Mouse (Mus musculus): ENCODE data around the gene Olfr694.
A peak's percentile ranks its signal among the peaks of the same experiment; 100 is the strongest.
"Not testable (repeated sequence)": the region's sequence is repeated elsewhere in the genome, so short reads cannot be mapped to it uniquely, and the experiment has no call there.

Gene Olfr694

GRCm38 (mm10) chr7:106691714-106692113, at the start of gene Olfr694:
TSS of gene Olfr694 (minus strand) at chr7:106691814.
- no peak for DNase-seq (ENCODE audit: low spot score)

- no peak for DNase-seq (ENCODE audit: low spot score)
These were observed 45.4 kb upstream of the Olfr694 start for GRCm38 (mm10) chr7:106737028-106737427.

- DNase-seq (ENCODE audit: low spot score): no peak
These were observed 42.1 kb upstream of the Olfr694 start for GRCm38 (mm10) chr7:106733717-106734116.

DNA sequence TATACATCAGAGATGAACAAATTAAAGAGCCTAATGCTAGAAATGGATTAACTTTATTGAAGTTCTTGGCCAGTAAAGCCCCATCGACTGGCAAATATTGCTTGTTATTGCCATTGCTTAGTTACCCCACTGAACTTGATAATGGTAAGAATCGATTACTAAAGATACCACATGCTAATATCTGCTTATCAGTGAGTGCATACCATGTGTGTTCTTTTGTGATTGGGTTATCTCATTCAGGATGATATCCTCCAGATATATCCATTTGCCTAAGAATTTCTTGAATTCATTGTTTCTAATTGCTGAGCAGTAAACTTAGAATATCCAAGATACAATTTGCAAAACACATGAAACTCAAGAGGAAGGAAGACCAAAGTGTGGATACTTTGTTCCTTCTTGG, 34.0 kb upstream of the Olfr694 start:
- DNase-seq (ENCODE audit: low spot score): not testable (repeated sequence)

- DNase-seq (ENCODE audit: low spot score): no peak
These were observed 24.7 kb upstream of the Olfr694 start, which contains the start of gene Olfr695 for GRCm38 (mm10) chr7:106716296-106716695. TSS of gene Olfr695 (minus strand) at chr7:106716396.

- no peak for DNase-seq (ENCODE audit: low spot score)
These were observed 19.8 kb upstream of the Olfr694 start for GRCm38 (mm10) chr7:106711463-106711862.

GRCm38 (mm10) chr7:106707705-106708104, 16.1 kb upstream of the Olfr694 start:
- DNase-seq (ENCODE audit: low spot score): not testable (repeated sequence)

GRCm38 (mm10) chr7:106696891-106697290, 5.3 kb upstream of the Olfr694 start:
- no peak for DNase-seq (ENCODE audit: low spot score)

- no peak for DNase-seq (ENCODE audit: low spot score)
These were observed 1.4 kb upstream of the Olfr694 start for GRCm38 (mm10) chr7:106692976-106693375.

GRCm38 (mm10) chr7:106685382-106685781, 6.2 kb downstream of the Olfr694 start:
- no peak for DNase-seq (ENCODE audit: low spot score)

- DNase-seq (ENCODE audit: low spot score): no peak
These were observed 11.1 kb downstream of the Olfr694 start, which contains the start of gene Olfr693 for GRCm38 (mm10) chr7:106680484-106680883. TSS of gene Olfr693 (minus strand) at chr7:106680584.

GRCm38 (mm10) chr7:106652344-106652652, 39.3 kb downstream of the Olfr694 start:
- no peak for DNase-seq (ENCODE audit: low spot score)

DNA sequence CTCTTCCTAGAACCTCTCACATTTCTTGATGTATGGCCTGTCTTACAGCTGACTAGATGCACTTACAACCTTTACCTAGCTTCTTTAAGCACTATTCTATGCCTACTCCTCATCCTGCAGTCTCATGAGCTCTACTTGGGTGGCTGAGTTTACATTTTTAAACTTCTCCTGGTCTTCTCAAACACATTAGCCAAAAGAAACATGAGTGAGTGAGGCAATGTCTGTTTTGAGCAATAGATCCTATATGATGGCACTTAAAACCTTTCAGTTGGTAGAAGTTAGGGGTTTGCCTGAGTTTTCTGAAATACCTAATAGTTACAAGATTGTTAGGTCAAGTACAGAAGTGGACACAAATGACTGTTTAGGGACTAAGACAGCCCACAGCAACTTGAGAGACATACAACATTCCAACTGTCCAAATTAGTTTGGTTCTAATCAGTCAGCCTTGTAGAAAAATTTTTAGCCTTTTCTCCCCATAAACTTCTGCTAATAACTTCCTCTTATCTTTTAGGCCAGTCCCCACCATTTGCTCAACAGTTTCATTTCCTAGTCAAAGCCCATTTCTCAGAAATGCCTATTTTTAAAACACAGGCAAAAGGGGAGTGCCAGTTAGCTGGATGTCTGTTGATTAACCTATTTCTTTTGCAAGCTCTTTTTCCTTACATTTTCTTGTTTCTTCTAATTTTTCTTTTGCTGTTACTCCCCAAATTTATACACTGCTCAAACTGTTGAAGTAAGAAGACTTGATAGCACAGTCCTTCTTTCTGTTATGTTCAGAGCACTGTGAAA, 39.9 kb downstream of the Olfr694 start:
- DNase-seq (ENCODE audit: low spot score): no peak

DNA sequence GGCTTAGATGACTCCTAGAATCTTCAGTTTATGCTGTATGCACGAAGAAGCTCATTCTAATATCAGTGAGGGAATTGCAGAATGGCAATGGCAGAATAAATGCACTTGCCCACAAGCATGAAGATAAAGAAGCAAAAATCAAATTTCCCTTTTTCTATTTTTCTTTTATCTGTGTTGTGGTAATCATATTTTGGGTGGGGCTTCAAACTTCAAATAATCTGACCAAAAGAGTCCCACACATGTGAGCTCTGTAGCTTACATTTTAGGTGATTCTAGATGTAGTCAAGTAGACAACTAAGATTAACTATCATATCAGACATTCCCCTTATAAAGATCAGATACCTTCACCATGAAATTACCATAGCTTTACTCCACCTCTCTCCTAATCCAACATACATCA, 41.8 kb downstream of the Olfr694 start:
- no peak for DNase-seq (ENCODE audit: low spot score)

DNA sequence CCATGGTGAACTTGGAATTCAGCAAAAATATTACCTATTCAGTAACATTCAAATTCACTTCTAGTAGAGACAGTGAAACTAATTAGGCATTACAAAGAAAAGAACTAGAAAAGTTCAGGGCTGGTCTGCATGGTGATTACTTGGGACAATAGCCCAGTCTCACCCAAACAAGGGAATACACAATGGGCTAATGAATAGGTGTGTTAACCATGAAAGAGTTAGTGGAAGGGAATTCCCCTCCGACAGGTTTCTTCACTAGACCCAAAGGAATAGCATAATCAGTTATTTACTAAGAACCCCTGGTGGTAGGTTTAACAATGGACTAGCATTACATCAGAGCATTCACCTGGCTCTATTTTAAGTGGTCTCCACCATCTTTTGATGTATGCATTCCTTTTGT, 46.4 kb downstream of the Olfr694 start:
- peak; percentile 16 for DNase-seq (ENCODE audit: low spot score)

- peak; percentile 55 for DNase-seq (ENCODE audit: low spot score)
These were observed 47.3 kb downstream of the Olfr694 start for GRCm38 (mm10) chr7:106644222-106644870.

DNA sequence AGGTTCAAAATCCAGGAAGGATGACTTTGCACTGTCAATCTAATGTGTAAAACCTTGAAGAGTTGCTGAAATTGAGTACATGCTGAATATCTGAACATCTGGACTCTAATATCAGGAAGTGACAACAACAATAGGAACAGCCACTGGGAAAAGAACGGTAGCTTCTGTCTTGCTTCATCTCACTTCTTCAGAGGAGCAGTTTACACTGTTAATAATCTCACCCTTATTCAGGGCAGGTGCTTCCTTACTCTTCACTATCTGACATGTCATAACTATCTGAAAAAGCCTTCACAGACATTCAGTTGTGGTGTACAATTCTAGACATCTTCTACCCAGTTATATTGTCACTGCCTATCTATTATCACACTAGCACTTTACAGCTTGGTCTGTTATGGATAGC, 50.8 kb downstream of the Olfr694 start:
- no peak for DNase-seq (ENCODE audit: low spot score)

- no peak for DNase-seq (ENCODE audit: low spot score)
These were observed 56.1 kb downstream of the Olfr694 start for GRCm38 (mm10) chr7:106635560-106635959.
